Mouse (Mus musculus): ENCODE results near the gene Ablim1.

Ablim1 gene

GRCm38 (mm10) chr19:56990367-56991111 is 324.2 kb downstream of the Ablim1 start:
- in situ Hi-C loops (cut with MboI; ENCODE audit: unreplicated experiment in 2 of 2): no loop called here

GRCm38 (mm10) chr19:56989171-56989570 is 325.5 kb downstream of the Ablim1 start:
- in situ Hi-C loops (cut with MboI; ENCODE audit: unreplicated experiment in 2 of 2): no loop called here

DNA sequence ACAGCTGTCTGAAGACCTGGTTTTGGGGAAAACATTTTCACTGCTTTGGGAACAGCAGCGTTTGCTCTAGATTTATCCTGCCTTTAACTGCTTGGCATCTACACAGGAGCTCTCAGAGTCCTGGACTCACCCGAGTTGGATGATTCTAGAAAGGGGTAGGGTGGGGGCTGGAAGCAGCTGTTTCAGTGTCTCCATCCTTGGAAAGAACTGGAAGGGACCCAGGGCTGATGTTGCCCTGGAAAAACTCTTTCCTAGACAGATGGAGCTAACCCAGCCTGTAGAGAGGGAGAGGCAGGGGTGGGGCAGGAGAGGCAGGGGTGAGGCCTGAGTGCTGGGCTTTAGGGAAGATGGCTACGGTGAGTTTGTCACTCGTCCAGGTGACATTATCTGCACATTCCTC is 330.5 kb downstream of the Ablim1 start:
- in situ Hi-C loops (cut with MboI; ENCODE audit: unreplicated experiment in 2 of 2): no loop called here

GRCm38 (mm10) chr19:56983757-56984156 is 331.0 kb downstream of the Ablim1 start:
- in situ Hi-C loops (cut with MboI; ENCODE audit: unreplicated experiment in 2 of 2): no loop called here

Data from v-Abl transformed pro-B cells (cell line).